Mouse (Mus musculus) stomach, postnatal 0 days (tissue): ENCODE data around the gene Setd7.

Source experiments
- CTCF ChIP-seq: IDR thresholded peaks from 2 replicates; pipeline ENCODE4 v1.5.1; 2016; ENCODE audit warnings: antibody characterized with exemption, low read depth, mild to moderate bottlenecking, moderate library complexity
- EP300 ChIP-seq: optimal IDR thresholded peaks from 2 replicates; pipeline ENCODE3; 2016; ENCODE audit warnings: antibody characterized with exemption

DNA sequence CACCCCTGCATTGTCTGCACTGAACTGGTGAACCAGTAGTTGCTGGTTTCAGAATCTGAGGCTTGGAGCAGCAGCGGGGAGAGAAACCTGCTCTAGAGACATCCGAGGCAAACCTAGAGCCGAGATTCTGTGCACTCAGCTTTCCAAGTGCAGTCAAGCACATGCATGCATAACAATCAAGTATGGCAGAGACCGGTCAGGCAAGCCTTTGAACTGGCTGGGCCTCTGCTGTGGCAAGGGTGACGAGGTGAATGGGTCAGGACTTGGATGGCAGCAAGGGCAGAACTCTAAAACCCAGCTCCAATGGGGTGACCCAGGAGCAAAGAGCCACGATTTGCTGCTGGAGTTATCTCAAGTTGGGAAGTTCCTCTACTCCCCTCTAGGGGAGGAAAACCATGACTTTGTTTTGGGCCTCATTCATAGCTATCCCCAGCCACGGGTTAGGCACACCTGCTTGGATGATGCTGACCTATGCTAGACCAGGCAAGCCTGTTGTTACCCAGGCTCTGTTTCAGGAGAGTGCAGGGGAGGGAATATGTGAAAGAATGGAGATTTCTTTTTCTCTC, 27.1 kb upstream of the Setd7 start:
- TF ChIP-seq CTCF: peak; percentile 50
- no peak for TF ChIP-seq EP300
